Mouse (Mus musculus) urinary bladder, postnatal 14 days (tissue): ENCODE measurements around the gene Armt1.
A peak's percentile ranks its signal among the peaks of the same experiment; 100 is the strongest.
"Not testable (repeated sequence)": the region's sequence is repeated elsewhere in the genome, so short reads cannot be mapped to it uniquely, and the experiment has no call there.

Experiments used
- DNase-seq: peaks from one replicate; pipeline ENCODE4 v3.0.0; 2021; ENCODE audit warnings: low spot score

Gene Armt1

GRCm38 (mm10) chr10:4432123-4432931, at the start of gene Armt1, which contains the start of gene Rmnd1:
Gene Armt1 (plus strand): TSS chr10:4432467.
Gene Rmnd1 (minus strand): TSS chr10:4432388.
- DNase-seq = peak; percentile 95

- DNase-seq = no peak
Measured at GRCm38 (mm10) chr10:4384244-4384643, 48.0 kb upstream of the Armt1 start.

DNA sequence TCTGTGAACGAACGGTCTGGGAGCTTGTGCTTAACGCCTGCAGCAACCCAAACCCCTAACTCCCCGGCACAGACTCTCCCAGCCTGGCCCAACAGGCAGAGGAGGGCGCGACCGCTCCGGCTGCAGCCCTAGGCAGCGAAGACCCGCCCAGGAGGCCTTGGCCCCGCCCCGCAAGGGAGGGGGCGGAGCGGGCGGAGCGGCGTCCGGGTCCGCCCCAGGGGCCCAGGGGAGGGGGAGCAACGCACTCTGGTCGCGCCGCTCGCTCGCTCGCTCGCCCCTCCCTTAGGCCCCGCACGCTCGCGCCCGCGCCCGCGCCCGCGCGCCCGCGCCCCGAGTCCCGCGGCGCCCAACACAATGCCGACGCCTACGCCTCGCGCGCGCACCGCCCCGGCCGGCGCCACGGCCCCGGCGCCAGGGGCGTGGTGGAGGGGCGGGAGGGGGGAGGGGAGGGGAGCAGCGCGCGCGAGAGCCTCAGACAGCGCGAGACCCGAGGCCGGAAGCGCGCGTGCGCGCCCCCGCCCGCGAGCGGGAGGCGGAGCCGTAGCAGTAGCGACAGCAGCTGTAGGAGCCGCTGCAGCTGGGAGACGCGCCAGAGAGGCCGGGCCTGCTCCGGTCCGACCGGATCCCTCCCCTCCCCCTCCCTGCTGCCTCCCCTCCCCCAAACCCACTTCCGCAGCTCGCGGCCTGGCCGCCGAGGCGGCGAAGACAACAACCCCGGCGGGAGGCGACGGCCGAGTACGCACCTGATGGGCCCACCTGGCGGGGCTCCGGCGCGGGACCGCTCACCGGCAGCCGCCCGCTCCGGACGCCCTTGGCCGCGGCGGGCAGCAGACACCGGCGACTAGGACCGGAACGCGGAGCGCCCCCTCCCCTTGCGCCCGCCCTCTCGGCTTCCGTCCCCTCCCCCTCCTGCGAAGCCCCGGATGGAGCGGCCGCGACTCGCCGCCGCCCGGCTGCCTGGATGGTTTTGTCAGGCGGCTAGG, 45.4 kb upstream of the Armt1 start:
- peak; percentile 96 for DNase-seq

GRCm38 (mm10) chr10:4387701-4388383, 44.4 kb upstream of the Armt1 start, which contains the start of gene Zbtb2:
Gene Zbtb2 (minus strand): TSS chr10:4388108.
- peak; percentile 62 for DNase-seq

DNA sequence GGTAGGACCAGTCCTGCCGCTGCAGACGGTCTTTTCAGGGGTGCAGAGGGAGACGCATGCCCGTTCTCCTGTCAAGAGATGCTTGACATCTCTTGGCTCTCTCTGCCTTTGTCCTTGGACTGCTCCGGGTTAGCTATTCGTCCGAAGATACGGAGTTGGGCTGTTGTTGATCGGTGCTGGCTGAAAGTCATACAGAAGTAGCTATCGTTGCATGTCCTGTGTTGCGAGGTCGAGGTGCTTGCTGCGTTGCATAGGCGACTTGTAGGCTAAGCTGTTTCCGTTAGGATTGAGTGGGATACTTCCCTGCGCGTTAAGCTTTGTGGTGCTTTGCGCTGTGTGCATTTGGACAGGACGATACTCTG, 43.9 kb upstream of the Armt1 start:
- no peak for DNase-seq

GRCm38 (mm10) chr10:4389036-4389435, 43.2 kb upstream of the Armt1 start:
- DNase-seq = no peak

- no peak for DNase-seq
Measured at GRCm38 (mm10) chr10:4389461-4390112, 42.7 kb upstream of the Armt1 start.

DNA sequence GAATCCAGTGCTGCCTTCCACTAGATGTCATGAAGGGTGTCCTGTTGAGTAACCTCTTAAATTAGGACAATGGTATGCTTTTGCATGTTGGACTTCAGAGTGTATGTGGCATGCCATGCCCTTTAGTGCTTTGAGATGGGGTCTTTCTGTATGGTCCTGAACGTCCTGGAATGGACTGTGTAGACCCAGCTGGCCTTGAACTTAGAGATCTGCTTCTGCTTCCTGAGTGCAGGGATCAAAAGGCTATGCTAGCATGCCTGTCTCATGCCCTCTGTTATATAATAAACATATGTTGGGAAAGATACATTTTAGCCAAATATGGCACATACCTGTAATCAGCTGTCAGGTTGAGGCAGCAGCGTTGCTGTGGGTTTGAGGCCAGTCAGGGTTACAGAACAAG, 41.7 kb upstream of the Armt1 start:
- DNase-seq = no peak

DNA sequence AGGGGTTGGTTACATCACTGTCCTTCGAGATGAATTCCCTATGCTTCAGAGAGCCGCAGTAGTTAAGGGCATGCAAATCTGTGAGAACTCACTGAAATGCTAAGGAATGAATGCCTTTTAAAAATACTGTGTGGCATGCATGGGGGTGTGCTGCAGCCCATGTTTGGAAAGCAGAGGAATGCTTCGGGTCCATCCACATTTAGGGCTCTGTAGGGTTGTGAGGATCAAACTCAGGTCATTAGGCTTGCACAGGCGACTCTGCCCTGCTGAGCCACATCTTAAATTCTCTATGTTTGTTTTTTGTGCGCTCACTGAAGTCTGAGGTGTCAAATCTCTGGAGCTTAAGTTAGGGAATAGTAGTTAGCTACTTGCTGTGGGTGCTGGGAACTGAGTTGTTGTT, 41.2 kb upstream of the Armt1 start:
- no peak for DNase-seq

DNA sequence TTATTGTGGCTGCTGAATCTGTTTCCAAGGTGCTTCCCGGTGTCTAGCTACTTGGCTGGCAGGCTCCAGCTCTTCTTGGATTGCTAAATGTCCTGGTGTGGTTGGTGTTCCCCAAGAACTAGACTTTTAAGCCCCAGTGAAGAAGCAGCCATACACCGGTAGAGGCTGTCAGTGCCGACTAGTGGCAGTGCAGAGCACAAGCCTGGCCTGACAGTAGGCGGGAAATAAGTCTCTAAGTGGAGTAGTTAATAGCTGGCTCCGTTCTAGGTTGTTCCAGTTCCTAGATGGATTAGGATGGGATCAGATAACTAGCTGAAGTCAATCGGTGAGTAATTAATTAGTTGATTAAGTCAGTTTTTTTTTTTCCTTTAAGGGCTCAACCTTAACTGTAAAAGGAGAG, 40.4 kb upstream of the Armt1 start:
- DNase-seq = peak; percentile 36

DNA sequence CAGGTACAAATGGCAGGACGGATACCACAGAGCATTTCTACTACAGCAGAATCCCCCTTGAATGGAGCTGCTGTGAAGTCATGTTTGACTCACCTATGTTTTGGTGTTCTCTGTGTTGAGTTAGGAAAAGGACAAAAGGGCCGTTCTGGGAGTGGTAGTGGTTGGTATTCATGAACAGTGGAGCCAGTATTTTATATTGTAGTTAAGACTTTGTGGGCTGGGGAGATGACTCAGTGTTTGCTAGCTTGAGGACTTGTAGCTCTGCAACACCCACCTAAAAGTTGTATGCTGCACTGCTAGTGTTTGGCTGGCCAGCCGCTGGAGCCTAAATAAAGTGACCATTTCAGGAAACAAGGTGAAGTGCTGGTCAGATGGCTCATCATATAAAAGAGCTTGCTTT, 36.9 kb upstream of the Armt1 start:
- no peak for DNase-seq

- no peak for DNase-seq
Measured at GRCm38 (mm10) chr10:4398058-4398457, 34.2 kb upstream of the Armt1 start.

- peak; percentile 46 for DNase-seq
Measured at GRCm38 (mm10) chr10:4404895-4405491, 27.3 kb upstream of the Armt1 start.

GRCm38 (mm10) chr10:4405511-4405910, 26.8 kb upstream of the Armt1 start:
- no peak for DNase-seq

DNA sequence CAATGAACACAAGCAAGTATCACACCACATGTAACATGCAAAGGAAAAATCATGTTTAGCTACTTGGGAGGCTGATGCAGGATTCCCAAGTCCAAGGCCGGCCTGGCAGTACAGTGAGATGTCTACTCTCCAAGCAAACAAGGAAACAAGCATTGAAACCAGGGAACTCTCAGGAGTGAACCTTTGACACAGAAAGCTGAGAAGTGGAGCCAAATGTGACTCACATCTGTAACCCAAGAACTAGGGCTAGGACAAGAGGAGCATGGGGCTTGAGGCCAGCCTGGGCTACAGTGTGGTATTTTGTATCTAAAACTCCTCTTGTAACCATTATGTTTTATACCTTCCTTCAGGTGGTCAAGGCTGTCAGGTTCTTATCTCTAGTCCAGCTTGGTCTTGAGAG, 25.1 kb upstream of the Armt1 start:
- no peak for DNase-seq

GRCm38 (mm10) chr10:4425245-4425644, 7.0 kb upstream of the Armt1 start:
- peak; percentile 28 for DNase-seq

GRCm38 (mm10) chr10:4430399-4430798, 1.9 kb upstream of the Armt1 start:
- no peak for DNase-seq

- DNase-seq = no peak
Measured at GRCm38 (mm10) chr10:4430826-4431225, 1.4 kb upstream of the Armt1 start.

GRCm38 (mm10) chr10:4431746-4432122, 533 bp upstream of the Armt1 start:
- no peak for DNase-seq

- DNase-seq = no peak
Measured at GRCm38 (mm10) chr10:4432996-4433755, 909 bp downstream of the Armt1 start.

DNA sequence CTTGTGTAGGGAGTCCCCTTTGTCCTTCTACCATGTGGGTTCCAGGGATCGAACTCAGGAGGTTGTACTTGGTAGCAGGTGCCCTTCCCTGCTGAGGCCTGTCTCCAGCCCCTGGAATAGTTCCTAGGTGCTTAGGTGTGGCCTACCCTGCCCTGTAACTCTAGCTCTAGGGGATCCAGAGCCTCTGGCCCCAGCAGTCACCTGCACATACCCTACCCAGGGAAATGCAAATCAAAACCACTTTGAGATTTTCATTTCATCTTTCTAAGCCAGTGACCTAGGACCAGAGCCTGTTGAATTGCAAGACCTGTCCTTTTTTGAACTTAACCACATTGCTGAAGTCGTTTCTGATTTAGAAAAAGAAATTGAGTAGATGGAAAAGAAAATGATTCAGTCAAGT, 1.6 kb downstream of the Armt1 start:
- not testable (repeated sequence) for DNase-seq
